Mouse (Mus musculus) layer of hippocampus, adult 9-10 months (tissue): ENCODE data around the gene Lilra5.
"Not testable (repeated sequence)": the region's sequence is repeated elsewhere in the genome, so short reads cannot be mapped to it uniquely, and the experiment has no call there.

Experiments used
- DNase-seq: peaks from one replicate; pipeline ENCODE4 v3.0.0; 2022; ENCODE audit warnings: low spot score

Gene Lilra5

GRCm38 (mm10) chr7:4237454-4237853, at the start of gene Lilra5:
Gene Lilra5 (plus strand): TSS chr7:4237754.
- DNase-seq, result no peak

GRCm38 (mm10) chr7:4207126-4207525, 30.4 kb upstream of the Lilra5 start:
- DNase-seq, result no peak

GRCm38 (mm10) chr7:4208626-4209025, 28.9 kb upstream of the Lilra5 start:
- no peak for DNase-seq

GRCm38 (mm10) chr7:4213436-4213835, 24.1 kb upstream of the Lilra5 start:
- DNase-seq, result not testable (repeated sequence)

- no peak for DNase-seq
Observed at GRCm38 (mm10) chr7:4215396-4215795, 22.2 kb upstream of the Lilra5 start.

- no peak for DNase-seq
Observed at GRCm38 (mm10) chr7:4215805-4216204, 21.7 kb upstream of the Lilra5 start.

GRCm38 (mm10) chr7:4235536-4235935, 2.0 kb upstream of the Lilra5 start:
- no peak for DNase-seq

GRCm38 (mm10) chr7:4239038-4239721, 1.6 kb downstream of the Lilra5 start:
- peak; percentile 15 for DNase-seq

GRCm38 (mm10) chr7:4251211-4251610, 13.7 kb downstream of the Lilra5 start:
- not testable (repeated sequence) for DNase-seq

GRCm38 (mm10) chr7:4256060-4256459, 18.5 kb downstream of the Lilra5 start:
- not testable (repeated sequence) for DNase-seq

- not testable (repeated sequence) for DNase-seq
Observed at GRCm38 (mm10) chr7:4260521-4260920, 23.0 kb downstream of the Lilra5 start.

GRCm38 (mm10) chr7:4272106-4272505, 34.6 kb downstream of the Lilra5 start:
- DNase-seq, result not testable (repeated sequence)

GRCm38 (mm10) chr7:4273874-4274273, 36.3 kb downstream of the Lilra5 start:
- not testable (repeated sequence) for DNase-seq

GRCm38 (mm10) chr7:4275500-4275899, 37.9 kb downstream of the Lilra5 start:
- DNase-seq, result not testable (repeated sequence)

- no peak for DNase-seq
Observed at GRCm38 (mm10) chr7:4292638-4293037, 55.1 kb downstream of the Lilra5 start.
